Mouse (Mus musculus) megakaryocyte progenitor cell, adult 5-6 weeks (primary cell): ENCODE measurements at regions not wholly inside any gene's neighbourhood (a gene's known extent, or its start where the extent isn't known, plus 50 kb on each side); places are given as distances from the start of the nearest gene placed in this dataset.

Experiments used
- ATAC-seq: replicated peaks from 2 replicates; pipeline ENCODE4 v1.8.0; 2016; ENCODE audit warnings: mild to moderate bottlenecking, moderate TSS enrichment, inconsistent platforms; ENCODE audit not compliant: poor library complexity

- peak; percentile 46 for ATAC-seq
These were observed 136.3 kb upstream of the Gm37988 start for GRCm38 (mm10) chr1:4671237-4672019.

GRCm38 (mm10) chr1:4672344-4672743, 135.3 kb upstream of the Gm37988 start:
- no peak for ATAC-seq

GRCm38 (mm10) chr1:4687605-4688004, 120.1 kb upstream of the Gm37988 start:
- no peak for ATAC-seq

- peak; percentile 74 for ATAC-seq
These were observed 118.6 kb upstream of the Gm37988 start for GRCm38 (mm10) chr1:4689096-4689495.

- ATAC-seq = no peak
These were observed 104.4 kb upstream of the Gm37988 start for GRCm38 (mm10) chr1:4703316-4703715.

- no peak for ATAC-seq
These were observed 101.5 kb upstream of the Gm37988 start for GRCm38 (mm10) chr1:4706171-4706570.

- ATAC-seq = no peak
These were observed 85.3 kb upstream of the Gm37988 start for GRCm38 (mm10) chr1:4722333-4722931.
